Mouse (Mus musculus): ENCODE data around the gene Srrm3. TPM values are rescaled to one million over a fixed set of nuclear protein-coding genes. Genes with fewer than 3 reads are reported as not detected.

The Srrm3 gene
- polyA plus RNA-seq, 2 experiments, result 0.12 to 0.55 TPM

DNA sequence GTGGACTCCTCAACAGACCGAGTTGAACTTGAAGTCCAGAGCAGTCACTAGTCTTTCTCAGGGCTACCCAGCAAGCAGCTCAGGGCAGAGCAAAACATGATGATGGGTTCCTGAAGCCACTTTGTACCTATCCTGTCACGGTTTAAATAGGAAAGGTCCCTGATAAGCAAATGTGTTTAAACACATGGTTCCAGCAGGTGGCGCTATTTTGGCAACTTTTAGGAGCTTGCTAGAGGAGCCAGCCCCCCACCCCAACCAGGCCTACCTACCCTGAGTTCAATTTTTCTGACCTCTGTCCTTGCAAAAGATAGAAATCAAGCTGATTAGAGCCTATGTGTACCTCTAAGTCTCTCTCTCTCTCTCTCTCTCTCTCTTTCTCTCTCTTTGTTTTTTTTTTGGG lies 91.3 kb downstream of the Srrm3 start:
- Histone ChIP-seq H3K27ac (replicated peaks; ENCODE audit: low read depth, low read length) (no peak overlapping the region), H3K9ac (ENCODE audit: low read depth, low read length, severe bottlenecking) (no peak overlapping the region), H3K4me1 (ENCODE audit: control insufficient read depth, insufficient read depth, low read length) (no peaks in the 10 kb centered on the region), H3K36me3 (ENCODE audit: control insufficient read depth, insufficient read depth, low read length) (no peaks in the 10 kb centered on the region), H3K27me3 (ENCODE audit: control insufficient read depth, insufficient read depth, low read length) (no peaks in the 10 kb centered on the region), H3K4me2 (replicated peaks; ENCODE audit: low read depth, low read length, severe bottlenecking) (no peak overlapping the region), H3K4me3 (replicated peaks; ENCODE audit: low read length) (no peak overlapping the region), H3K9me3 (ENCODE audit: control insufficient read depth, low read length) (no peaks in the 10 kb centered on the region)
- no peak for TF ChIP-seq POLR2A (IDR thresholded peaks at IDR 0.05; ENCODE audit: borderline replicate concordance, extremely low read depth, insufficient read depth, insufficient read length)
- peak; percentile 59 for DNase-seq (ENCODE audit: low spot score)
- ATAC-seq (ENCODE audit: low FRiP score, low read depth), result no peak
- WGBS, result 16% methylated on average over 3 of the region's 3 CpGs

DNA sequence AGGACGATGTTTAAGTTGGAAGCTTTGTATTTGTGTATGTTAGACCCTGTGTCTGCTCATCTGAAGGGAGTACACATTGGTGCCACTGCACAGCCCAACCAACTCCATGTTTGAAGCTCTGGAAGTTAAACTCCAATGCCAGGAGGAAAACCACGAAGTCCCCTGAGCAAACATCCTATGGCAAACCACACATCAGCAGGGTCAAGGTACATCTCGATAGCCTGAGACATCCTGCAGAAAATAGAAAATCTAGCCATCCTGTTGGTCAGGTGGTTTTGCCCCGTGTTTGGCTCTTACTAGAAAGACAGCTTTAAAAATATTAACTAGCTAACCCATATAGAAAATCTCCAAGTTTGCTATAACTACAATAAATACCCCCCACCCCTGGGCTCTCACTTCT lies 92.3 kb downstream of the Srrm3 start:
- Histone ChIP-seq H3K27ac (replicated peaks; ENCODE audit: low read depth, low read length) (no peak overlapping the region), H3K4me3 (replicated peaks; ENCODE audit: low read length) (no peak overlapping the region), H3K27me3 (ENCODE audit: control insufficient read depth, insufficient read depth, low read length) (no peaks in the 10 kb centered on the region), H3K4me1 (ENCODE audit: control insufficient read depth, insufficient read depth, low read length) (0 out of 2 replicates have a peak, but pooled peaks cover 3% of the 10 kb centered on the region), H3K36me3 (ENCODE audit: control insufficient read depth, insufficient read depth, low read length) (no peaks in the 10 kb centered on the region), H3K9ac (ENCODE audit: low read depth, low read length, severe bottlenecking) (no peak overlapping the region), H3K4me2 (replicated peaks; ENCODE audit: low read depth, low read length, severe bottlenecking) (no peak overlapping the region), H3K9me3 (ENCODE audit: control insufficient read depth, low read length) (no peaks in the 10 kb centered on the region)
- ATAC-seq (ENCODE audit: low FRiP score, low read depth) (no peak), DNase-seq (ENCODE audit: low spot score) (no peak)
- 80% methylated on average over 4 of the region's 4 CpGs for WGBS
- TF ChIP-seq POLR2A (IDR thresholded peaks at IDR 0.05; ENCODE audit: borderline replicate concordance, extremely low read depth, insufficient read depth, insufficient read length), result no peak

DNA sequence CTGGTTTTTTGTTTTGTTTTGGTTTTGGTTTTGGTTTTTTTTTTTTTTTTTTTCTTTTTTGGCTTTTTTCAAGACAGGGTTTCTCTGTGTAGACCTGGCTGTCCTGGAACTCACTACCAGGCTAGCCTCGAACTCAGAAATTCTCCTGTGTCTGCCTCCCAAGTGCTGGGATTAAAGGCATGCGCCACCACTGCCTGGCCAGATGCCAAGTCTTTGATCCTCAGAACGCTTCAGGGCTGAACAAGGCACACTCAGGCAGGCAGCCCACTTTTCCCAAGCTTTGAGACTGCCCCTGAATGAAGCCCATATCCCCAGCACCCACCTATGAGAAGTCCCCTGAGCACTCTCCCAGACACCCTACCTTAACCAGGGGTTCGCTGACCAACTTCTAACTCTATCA lies 93.1 kb downstream of the Srrm3 start:
- H3K4me3 ChIP-seq (replicated peaks; ENCODE audit: low read length), result no peak overlapping the region
- WGBS, result 45% methylated on average over 4 of the region's 4 CpGs
- no peaks in the 10 kb centered on the region for H3K9me3 ChIP-seq (ENCODE audit: control insufficient read depth, low read length)
- H3K4me2 ChIP-seq (replicated peaks; ENCODE audit: low read depth, low read length, severe bottlenecking), result no peak overlapping the region
- no peaks in the 10 kb centered on the region for H3K36me3 ChIP-seq (ENCODE audit: control insufficient read depth, insufficient read depth, low read length)
- no peak for TF ChIP-seq POLR2A (IDR thresholded peaks at IDR 0.05; ENCODE audit: borderline replicate concordance, extremely low read depth, insufficient read depth, insufficient read length)
- DNase-seq (ENCODE audit: low spot score) (no peak), ATAC-seq (ENCODE audit: low FRiP score, low read depth) (no peak)
- 0 out of 2 replicates have a peak, but pooled peaks cover 7% of the 10 kb centered on the region for H3K4me1 ChIP-seq (ENCODE audit: control insufficient read depth, insufficient read depth, low read length)
- H3K27me3 ChIP-seq (ENCODE audit: control insufficient read depth, insufficient read depth, low read length), result no peaks in the 10 kb centered on the region
- no peak overlapping the region for H3K27ac ChIP-seq (replicated peaks; ENCODE audit: low read depth, low read length)
- H3K9ac ChIP-seq (ENCODE audit: low read depth, low read length, severe bottlenecking), result no peak overlapping the region

DNA sequence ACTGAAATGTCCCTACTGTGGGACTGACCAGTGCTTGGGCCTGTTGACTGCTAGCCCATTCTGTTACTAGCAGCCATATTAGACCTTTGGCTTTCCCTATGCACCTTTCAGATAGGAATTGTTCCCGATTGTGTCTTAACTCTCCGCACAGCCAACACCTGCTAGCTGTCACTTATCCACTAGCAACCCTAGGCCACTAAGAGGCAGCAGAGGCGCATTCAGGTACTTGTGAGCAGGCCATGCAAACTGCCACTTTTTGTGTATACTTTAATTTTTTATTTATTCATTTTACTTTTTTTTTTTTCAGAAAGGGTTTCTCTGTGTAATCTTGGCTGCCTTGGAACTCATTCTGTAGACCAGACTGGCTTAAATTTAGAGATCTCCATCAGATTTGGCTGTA lies 94.0 kb downstream of the Srrm3 start:
- Histone ChIP-seq H3K9me3 (ENCODE audit: control insufficient read depth, low read length) (no peaks in the 10 kb centered on the region), H3K4me2 (replicated peaks; ENCODE audit: low read depth, low read length, severe bottlenecking) (no peak overlapping the region), H3K9ac (ENCODE audit: low read depth, low read length, severe bottlenecking) (no peak overlapping the region), H3K27ac (replicated peaks; ENCODE audit: low read depth, low read length) (no peak overlapping the region), H3K27me3 (ENCODE audit: control insufficient read depth, insufficient read depth, low read length) (no peaks in the 10 kb centered on the region), H3K4me3 (replicated peaks; ENCODE audit: low read length) (no peak overlapping the region), H3K36me3 (ENCODE audit: control insufficient read depth, insufficient read depth, low read length) (no peaks in the 10 kb centered on the region), H3K4me1 (ENCODE audit: control insufficient read depth, insufficient read depth, low read length) (0 out of 2 replicates have a peak, but pooled peaks cover 7% of the 10 kb centered on the region)
- DNase-seq (ENCODE audit: low spot score) (no peak), ATAC-seq (ENCODE audit: low FRiP score, low read depth) (no peak)
- 79% methylated on average over 3 of the region's 3 CpGs for WGBS
- TF ChIP-seq POLR2A (IDR thresholded peaks at IDR 0.05; ENCODE audit: borderline replicate concordance, extremely low read depth, insufficient read depth, insufficient read length), result no peak

DNA sequence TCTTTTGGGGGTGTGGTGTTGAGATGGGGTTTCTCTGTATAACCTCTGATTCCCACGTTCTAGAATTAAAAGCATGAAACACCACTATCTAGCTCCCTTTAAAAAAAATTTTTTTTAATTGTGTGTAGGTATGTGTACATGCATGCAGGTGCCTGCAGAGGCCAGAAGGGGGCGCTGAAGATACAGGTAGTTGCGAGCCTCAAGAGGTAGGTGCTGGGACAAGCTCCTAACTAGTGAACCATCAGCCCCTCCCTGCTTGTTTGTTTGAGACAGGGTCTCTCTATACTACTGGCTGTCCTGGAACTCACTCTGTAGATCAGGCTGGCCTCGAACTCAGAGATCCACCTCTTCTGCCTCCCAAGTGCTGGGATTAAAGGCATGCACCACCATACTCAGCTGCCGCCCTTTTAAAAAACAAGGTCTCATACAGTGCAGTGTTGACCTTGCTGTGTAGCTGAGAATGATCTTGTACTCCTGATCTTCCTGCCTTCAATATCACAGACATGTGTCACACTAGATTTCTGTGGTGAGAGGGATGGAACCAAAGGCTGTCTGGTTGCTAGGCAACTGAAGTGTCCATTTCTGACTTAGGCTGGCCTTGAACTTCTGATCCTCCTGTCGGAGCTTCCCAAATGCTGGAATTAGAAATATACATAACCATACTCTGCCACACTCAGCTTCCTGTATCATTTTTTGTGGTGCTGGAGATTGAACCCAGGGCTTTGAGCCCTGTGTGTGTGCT lies 94.8 kb downstream of the Srrm3 start:
- whole genome bisulfite sequencing, result 67% methylated on average over 6 of the region's 6 CpGs
- Histone ChIP-seq H3K36me3 (ENCODE audit: control insufficient read depth, insufficient read depth, low read length) (peaks cover 3% of the 10 kb centered on the region; the same call in 1 of the 2 replicates), H3K27ac (replicated peaks; ENCODE audit: low read depth, low read length) (no peak overlapping the region), H3K27me3 (ENCODE audit: control insufficient read depth, insufficient read depth, low read length) (no peaks in the 10 kb centered on the region), H3K4me3 (replicated peaks; ENCODE audit: low read length) (no peak overlapping the region), H3K4me1 (ENCODE audit: control insufficient read depth, insufficient read depth, low read length) (0 out of 2 replicates have a peak, but pooled peaks cover 7% of the 10 kb centered on the region), H3K9ac (ENCODE audit: low read depth, low read length, severe bottlenecking) (no peak overlapping the region), H3K9me3 (ENCODE audit: control insufficient read depth, low read length) (no peaks in the 10 kb centered on the region), H3K4me2 (replicated peaks; ENCODE audit: low read depth, low read length, severe bottlenecking) (no peak overlapping the region)
- ATAC-seq (ENCODE audit: low FRiP score, low read depth) (no peak), DNase-seq (ENCODE audit: low spot score) (no peak)
- TF ChIP-seq POLR2A (IDR thresholded peaks at IDR 0.05; ENCODE audit: borderline replicate concordance, extremely low read depth, insufficient read depth, insufficient read length), result no peak
